Mouse (Mus musculus): ENCODE measurements around the gene Fam228a.

- TF ChIP-seq POLR2A (IDR thresholded peaks at IDR 0.05; ENCODE audit: borderline replicate concordance, control insufficient read depth, low read depth, low read length) (no peak), CTCF (IDR thresholded peaks at IDR 0.05; ENCODE audit: control insufficient read depth, insufficient read depth, low read length) (no peak)
Observed at GRCm38 (mm10) chr12:4719066-4719761, 19.0 kb downstream of the Fam228a start.
